Mouse (Mus musculus): Measurements from ENCODE around the gene Rhbdf1.
"Not testable (repeated sequence)": the region's sequence is repeated elsewhere in the genome, so short reads cannot be mapped to it uniquely, and the experiment has no call there.

Gene Rhbdf1

DNA sequence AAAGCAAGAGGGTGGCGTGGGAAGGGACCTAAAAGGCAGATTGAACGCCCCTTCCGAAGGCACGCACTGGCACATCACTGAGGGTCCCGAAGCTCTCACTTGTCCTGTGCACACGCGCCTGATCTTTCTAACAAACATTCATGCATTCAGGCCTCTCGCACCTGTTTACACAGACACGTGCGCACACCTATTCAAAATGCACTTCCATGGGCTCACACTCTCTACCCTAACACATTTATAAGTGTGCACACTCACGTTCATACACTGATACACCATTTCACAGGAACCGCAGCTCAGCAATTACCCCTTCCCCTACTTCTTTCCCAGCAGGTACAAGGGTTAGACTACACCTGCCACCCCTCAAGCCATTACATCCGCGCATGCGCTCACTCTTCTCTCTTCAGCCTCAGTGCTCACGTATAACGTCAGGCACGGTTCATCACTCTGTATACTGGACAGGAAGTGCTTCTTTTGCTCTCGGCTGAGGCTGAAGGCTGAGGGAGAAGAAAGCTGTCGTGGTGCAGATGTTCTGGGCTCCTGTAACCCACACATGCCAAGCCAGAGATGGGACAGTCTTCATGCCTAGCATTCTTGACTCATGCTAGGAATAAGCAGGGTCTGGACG, 582 bp upstream of the Rhbdf1 start:
- DNase-seq (ENCODE audit: extremely low read depth, insufficient read length, low spot score) = no peak

DNA sequence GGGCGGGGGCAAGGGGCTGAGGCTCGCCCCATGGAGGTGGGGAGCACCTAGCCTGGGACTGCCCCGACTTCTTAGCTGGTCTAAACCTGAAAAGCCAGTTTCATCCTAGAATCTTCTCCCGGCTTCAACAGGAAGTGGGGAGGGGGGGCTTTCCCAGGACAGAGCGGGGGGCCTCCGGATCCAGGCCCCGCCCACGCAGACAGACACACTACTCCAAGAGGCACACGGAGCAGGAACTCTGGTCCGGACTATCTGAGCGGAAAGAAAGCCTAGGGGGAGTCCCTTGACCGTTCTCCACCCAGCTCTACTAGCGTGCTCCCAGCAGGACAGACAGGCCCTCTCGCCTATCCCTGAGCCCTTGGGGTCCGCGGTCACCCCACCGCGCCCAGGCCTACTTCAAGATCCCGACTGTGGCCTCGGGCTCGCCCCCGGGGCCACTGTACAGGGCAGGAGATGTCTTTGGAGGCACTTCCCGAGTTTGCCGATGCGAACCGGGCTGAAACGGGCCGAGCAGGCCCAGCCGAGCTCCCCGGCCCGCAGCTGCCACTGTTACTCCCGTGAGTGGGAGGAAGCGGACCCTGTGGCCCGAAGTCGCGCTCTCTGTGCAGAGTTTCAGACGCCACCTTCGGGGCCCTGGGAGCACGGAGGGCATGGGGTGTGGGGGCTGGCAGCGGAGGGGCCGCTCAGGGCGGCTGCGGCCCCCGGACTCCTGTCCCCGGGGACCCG, 712 bp downstream of the Rhbdf1 start:
- peak; percentile 83 for DNase-seq (ENCODE audit: extremely low read depth, insufficient read length, low spot score)

DNA sequence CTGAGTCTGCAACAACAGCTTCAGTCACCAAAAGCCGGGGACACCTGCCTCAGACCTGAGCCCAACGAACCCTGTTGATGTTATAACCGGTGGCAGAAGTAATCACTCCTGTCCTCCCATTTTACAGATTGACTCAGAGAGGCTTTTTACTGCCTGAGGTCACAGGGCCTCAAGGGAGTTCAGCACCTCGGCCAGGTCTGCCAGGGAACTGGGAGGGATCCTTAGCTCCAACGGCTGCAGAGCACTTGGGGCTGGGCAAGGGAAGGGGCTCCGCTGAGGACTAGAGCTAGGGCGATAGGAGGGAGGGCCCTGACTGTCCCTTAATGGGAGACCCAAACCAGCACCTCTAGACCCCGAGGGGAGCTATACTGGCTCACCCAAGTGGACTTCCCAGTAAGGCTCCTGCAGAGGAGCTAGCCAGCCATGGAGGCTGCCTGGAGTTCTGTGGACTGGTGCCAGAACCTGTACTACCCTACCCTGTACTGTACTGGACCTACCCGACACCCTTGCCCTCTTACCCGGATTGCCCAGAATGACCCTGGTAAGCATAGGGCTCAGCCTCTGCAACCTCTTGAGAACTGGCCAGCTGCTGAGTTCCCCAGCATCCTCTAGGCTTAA, 1.4 kb downstream of the Rhbdf1 start:
- no peak for DNase-seq (ENCODE audit: extremely low read depth, insufficient read length, low spot score)

DNA sequence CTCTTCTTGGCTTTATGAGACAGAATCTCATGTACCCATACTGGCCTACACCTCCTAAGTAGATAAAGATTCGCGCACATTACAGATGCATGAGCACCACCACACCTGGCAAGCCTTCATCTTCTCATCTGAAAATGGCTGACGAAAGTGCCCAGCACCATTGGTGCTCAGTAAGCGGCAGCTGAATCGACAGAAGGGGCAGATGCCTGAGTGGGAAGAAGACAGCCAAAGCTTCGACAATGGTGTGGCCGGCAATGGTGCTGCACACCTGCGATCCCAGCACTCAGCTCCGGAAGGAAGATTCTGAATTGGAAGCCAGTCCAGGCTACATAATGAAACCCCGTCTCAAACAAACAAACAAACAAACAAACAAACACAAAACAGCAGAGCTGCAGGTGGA, 2.8 kb downstream of the Rhbdf1 start:
- DNase-seq (ENCODE audit: extremely low read depth, insufficient read length, low spot score) = no peak

DNA sequence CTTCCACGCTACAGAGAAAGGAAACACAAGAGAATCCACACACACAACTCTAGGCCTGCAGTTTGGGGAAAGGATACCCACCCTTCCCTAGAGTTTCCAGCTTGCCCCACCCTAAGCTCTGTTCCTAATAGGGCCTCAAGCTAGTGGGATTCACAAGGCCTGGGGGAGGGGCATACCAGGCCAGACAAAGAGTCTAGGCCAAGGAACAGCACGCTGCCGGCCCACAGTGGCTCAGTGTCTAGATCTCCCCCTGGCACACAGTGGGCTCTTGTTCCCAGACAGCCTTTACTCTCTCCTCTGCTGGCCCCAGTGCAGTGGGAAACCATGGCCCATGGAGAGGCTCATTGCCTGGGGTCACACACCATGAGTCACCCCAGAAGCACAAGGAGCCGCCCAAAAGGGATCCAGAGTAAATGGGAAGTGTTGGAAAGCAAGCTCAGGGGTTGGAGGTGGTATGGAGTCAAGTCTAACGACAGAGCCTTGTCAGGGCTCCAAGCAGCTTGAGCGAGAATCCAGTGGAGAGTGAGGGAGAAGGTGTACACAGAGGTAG, 3.5 kb downstream of the Rhbdf1 start:
- no peak for DNase-seq (ENCODE audit: extremely low read depth, insufficient read length, low spot score)

DNA sequence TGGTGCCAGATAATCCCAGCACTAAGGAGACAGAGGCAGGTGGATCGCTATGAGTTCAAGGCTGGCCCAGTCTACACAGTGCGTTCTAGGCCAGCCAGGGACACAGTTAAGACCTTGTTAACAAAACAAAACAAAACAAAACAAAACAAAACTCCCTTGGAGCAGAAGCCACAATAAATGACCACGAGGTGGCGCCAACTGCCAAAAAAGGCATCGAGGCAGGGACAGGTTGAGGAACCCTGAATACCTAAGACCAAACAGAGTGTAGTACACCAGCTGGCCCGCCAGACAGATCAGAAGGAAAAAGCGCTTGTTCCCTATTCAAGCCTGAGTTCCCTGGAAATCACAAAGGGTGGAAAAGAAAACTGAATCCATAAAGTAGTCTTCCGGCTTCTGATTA, 5.2 kb downstream of the Rhbdf1 start:
- DNase-seq (ENCODE audit: extremely low read depth, insufficient read length, low spot score) = no peak

DNA sequence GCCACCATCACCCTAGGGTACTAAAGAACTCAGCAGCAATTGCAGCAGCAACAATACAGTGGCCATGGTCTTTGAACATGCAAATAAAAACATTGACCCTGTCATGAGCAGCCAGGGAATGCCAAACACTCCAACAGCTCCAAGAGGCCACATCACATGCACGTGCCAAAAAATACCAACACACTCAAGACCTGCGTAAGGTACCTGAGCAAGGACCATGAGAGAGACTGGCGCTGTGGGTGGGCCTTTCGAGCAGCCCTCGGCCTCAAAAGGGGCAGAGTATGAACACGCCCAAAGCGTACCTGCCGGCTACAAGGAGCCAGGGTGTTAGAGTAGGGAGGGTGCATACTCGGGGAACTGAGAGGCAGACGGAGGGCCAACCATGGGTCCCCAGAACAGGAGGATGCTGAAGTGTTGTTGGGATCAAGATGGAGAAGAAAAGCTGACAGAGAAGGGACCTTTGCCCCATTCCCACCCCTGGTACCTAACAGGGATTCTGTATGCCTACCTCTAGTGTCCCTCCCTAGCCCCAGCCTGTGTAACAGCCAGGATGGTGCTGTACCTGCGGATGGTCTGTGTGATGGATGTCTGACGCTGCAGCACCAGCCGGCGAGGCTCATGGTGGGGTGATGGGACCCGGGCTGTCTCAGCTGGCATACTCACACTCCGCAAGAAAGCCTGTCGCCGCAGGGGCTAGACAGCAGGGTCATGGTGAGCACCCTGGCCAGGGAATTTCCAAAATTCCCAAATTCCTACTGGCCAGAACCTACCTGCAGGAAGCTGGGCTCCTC, 6.5 kb downstream of the Rhbdf1 start:
- DNase-seq (ENCODE audit: extremely low read depth, insufficient read length, low spot score) = no peak

DNA sequence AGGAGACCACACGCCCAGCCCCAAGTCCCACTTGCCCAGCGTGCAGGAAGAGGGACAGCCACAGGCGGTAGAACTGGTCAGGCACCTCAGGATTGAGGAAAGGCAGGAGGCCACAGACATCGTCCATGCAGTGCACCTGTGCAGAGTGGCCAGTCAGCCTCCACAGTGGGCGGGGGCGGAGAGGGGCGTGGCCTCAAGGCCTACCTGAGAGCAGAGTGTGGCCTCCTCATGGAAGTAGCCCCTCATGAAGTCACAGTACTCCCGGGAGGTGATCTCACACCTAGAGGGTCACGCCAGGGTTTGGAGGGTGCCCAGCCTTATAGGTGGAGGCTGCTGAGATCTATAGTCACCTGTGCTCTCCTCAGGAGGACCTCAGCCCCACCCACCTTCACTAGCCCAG, 11.5 kb downstream of the Rhbdf1 start:
- DNase-seq (ENCODE audit: extremely low read depth, insufficient read length, low spot score) = no peak

DNA sequence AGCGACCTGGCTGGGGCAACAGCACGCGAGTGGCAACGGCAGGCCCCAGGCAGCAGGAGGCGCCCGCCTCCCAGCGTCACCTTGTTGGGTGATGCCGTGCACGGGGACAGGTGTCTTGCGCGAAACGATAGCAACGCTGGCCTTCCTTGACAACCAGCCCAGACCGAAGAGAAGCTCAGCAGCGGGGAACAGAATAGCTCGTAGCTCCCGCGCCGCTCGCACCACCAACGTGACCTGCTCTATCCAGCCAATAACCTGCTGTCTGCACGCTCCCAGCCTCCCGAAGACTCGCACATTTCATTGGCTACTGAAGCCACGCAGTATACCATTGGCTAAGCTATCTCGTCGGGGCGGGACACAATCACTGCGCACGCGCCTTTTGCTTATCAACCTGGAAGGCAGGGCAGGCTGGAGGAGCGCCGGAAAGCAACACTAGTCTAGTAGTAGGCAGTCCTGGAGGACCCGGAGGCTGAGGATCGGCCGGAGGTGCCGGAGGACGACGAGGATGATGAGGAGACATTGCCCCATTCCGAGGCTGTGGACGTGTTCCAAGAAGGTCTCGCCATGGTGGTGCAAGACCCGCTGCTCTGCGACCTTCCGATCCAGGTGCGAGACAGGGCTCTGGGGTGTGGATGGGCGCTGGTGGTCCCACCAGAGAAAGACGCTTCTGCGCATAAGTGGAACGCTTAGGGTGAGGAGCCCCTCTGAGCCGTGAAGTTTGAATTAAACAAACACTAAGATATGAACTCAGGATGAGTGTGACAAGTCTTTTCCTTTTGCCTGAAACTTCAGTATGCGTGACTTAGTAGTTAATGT, 16.8 kb downstream of the Rhbdf1 start, which contains the start of gene Snrnp25:
Gene Snrnp25, plus strand, starts transcription at position 358 of the 816 bp plus-strand sequence.
- DNase-seq (ENCODE audit: extremely low read depth, insufficient read length, low spot score) = peak; percentile 91

DNA sequence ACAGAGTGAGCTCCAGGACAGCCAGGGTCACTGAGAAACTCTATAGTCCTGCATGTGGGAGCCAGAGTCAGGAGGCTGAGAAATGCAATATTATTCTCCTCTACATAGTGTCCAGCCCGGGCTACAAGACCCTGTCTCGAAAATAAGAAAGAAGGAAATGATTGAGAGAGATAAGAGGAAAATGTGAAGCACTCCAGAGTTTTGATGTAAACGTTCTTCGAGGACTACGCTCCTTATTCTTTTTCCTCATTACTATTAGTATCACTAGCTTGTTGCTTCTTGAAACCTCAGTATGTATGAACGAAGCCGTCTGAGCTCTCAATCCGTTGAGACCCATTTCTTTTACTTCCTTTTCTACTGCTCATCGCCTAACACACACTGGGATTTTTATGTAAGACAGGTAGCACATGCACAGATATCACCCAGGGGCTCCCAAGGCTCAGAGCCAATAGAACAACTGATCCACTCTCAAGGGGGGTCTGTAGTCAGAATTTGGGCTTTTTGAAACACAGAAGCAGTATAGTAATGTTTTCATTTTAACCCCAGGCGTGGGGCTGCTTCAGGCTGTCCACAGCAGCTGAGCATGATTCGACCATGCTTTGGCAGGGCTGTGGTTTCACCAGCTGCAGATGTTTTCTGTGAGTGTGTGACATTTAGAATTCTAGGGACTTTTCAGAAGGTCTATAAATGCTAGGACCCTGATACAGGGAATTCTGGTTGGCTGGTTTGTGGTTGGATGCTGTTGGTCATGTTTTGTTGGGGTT, 20.0 kb downstream of the Rhbdf1 start:
- no peak for DNase-seq (ENCODE audit: extremely low read depth, insufficient read length, low spot score)

DNA sequence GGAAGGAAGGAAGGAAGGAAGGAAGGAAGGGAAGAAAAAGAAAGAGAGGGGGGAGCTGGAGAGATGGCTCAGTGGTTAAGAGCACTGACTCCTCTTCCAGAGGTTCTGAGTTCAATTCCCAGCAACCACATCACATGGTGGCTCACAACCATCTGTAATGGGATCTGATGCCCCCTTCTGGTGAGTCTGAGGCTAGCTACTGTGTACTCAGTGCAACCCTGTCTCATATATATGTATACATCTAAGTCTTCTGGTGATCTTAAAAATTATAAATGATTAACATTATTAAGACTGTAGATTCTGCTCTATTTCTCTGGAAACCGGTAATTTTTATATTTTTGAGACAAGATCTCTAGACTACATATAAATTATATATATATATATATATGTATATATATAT, 21.1 kb downstream of the Rhbdf1 start:
- not testable (repeated sequence) for DNase-seq (ENCODE audit: extremely low read depth, insufficient read length, low spot score)

DNA sequence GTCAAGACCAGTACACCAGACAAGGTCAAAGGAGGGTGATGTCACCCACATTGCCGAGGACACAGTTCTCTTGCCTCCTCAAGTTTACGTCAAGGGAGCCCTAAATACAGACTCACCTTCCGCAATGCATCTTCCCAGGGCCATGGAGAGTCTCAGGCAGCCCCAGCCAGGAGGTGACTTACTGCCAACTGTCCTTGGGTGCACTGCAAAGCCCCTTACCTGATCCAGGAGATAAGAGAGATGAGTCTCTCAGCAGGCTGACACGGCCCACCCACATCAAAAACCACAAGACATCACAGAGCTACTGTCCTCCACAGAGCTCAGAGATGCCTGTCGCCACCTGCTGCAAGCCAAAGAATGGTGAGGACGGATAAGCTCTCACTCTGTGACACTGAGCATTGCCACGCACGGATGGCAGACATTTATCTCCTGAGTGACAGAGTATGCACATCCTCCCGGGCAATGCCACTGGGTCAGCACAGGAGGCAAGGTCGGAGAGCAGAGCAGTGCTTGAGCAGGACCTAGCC, 22.0 kb downstream of the Rhbdf1 start, which contains the start of gene Il9r:
Gene Il9r, minus strand, starts transcription at position 205 of the 527 bp plus-strand sequence.
- DNase-seq (ENCODE audit: extremely low read depth, insufficient read length, low spot score) = no peak

DNA sequence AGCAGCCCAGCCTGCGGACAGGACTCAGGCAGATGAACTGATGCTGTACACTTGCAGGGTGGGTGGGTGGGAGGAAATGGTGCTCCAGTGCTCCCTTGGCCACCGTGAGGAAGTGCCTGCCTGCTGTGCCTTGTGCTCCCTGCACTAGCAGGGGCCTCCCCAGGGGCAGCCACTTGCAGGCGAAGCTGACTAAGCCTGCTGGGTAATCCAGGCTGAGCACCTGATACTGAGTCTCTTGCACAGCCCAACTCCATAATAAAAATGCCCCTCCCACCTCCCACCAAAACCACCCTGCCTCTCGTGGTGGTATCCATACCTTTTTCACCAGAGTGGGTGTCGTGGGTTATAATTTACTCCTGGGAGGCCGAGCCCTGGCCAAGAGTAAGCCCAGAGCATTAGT, 22.9 kb downstream of the Rhbdf1 start:
- no peak for DNase-seq (ENCODE audit: extremely low read depth, insufficient read length, low spot score)

DNA sequence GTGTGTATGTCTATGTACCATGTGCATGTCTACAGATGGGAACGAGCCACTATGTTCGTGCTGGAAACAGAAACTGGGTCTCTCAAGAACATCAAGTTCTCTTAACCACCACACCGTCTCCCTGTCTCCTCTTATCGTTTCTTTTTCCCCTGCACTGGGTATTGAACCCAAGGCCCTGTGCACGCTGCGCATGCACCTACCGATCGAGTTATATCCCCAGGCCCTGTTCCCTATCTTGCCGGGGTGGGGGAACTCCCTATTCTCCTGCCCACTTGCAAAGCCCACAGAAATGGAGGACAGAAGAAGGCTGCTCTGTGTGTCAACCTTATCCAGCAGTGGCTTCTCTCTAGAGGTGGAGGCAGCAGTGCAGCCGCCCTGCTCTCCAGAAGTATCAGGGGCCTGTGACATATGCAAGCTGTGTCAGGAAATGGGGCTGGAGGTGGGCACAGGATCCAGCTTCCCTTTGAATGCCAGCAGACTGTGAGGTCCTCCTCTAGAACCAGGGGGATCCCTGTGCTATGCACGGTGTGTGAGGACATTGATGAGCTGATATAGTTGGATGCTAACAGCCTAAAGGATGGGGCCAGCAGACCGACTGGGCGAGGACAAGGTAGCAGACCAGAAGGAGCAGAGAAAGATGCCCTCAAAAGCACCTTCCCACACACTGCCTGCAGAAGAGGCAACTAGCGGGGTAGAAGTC, 23.7 kb downstream of the Rhbdf1 start:
- DNase-seq (ENCODE audit: extremely low read depth, insufficient read length, low spot score) = no peak

DNA sequence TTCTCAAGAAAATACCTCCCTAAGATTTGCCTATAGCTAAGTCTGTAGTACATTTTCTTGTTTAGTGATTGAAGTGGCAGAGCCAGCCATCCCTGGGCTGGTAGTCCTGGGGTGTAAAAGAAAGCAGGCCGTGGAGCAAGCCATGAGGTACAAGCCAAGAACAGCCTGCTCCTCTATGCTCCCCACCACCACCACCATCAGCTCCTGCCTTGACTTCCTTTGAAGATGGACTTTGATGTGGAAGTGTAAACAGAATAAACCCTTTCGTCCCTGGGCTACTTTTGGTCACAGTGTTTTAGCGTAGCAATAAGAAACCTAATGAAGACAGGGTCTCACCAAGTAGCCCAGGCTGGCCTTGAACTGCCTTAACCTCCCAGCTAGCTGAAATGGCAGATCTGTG, 24.3 kb downstream of the Rhbdf1 start:
- no peak for DNase-seq (ENCODE audit: extremely low read depth, insufficient read length, low spot score)

DNA sequence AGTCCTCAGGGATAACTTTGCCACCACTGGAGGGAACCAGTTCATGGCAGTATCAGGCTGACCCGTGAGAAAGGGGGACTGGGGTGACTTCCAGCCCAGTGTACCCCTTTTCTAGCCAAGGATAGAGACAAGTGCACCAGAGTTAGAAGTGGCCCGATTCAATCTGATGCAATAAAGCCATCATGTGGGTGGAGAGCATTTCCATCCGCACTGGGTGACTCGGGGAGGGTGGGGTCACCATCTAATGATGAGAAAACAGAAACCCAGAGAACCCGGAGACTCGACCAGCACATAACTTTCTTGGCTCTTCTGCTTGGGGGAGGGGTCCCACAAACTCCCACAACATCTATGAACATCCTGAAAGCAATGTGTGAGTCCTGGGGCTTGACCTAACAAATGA, 25.4 kb downstream of the Rhbdf1 start:
- no peak for DNase-seq (ENCODE audit: extremely low read depth, insufficient read length, low spot score)

DNA sequence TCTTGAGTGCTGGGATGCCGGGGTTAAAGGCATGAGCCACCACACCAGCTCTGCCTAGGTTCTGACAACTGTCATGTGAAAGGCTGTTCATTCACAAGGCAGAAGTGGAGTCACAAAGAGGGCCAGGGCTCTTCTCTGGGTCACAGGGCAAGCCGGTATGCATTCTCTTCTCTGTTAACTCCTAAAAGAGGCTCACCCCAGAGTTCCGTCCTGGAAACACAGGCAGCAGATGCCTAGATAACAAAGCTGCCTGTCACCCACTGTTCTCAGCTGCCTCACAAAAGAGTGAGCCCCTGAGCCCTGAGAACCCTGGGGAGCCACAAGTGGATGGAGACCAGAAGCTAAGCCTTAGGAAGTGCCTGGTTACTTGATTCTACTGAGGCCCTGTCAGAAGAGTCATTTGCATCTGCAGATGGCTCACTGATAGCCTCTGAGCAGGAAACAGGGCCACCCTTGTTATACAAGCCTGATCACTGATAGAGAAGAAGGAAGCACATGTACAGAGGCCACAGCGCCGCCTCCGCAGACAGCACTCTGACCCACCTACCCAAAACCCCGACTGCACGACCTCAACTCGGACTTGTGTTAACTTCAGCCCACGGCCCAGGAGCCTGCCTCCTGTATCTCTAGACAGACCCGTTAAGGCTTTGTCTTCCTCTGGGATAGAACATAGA, 26.1 kb downstream of the Rhbdf1 start:
- no peak for DNase-seq (ENCODE audit: extremely low read depth, insufficient read length, low spot score)

DNA sequence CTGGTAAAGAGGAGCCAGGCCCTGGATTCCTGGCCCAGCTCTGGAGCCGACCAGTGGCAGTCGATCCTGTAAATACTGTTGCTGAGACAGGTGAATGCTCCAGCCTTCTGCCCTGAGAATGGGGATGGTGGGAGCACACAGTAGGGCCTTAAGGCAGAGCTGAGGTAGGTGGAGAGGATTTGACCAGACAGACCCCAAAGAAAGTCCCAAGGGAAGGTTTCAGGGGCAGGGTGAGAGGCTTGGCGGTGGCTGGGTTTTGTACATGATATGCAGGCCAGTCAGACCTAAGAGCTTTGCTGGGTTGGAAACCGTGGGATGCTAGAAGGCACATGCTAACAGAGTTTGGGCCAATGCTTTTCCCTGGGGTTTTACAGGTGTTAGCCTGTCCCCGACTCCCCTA, 27.5 kb downstream of the Rhbdf1 start:
- DNase-seq (ENCODE audit: extremely low read depth, insufficient read length, low spot score) = no peak

All from 3134 (cell line).